Mouse (Mus musculus): Measurements from ENCODE around the gene Tbc1d21. TPM values are rescaled to one million over a fixed set of nuclear protein-coding genes. Genes with fewer than 3 reads are reported as not detected.

The Tbc1d21 gene
- total RNA-seq, 1 experiment from 2014 or later = not detected

Other genes with a start within 250 kb of the Tbc1d21 start
- 1.4 TPM in 1 of 2 replicates, not detected in the other for gene Islr, start 166.1 kb downstream of the Tbc1d21 start, total RNA-seq (2017)
- not detected in 2 replicates for gene Islr2, start 166.1 kb downstream of the Tbc1d21 start, total RNA-seq (2017)
- gene Pml, start 120.7 kb downstream of the Tbc1d21 start, total RNA-seq (2017) = 25.7 and 33.8 TPM in 2 replicates
- gene Stoml1, start 117.3 kb downstream of the Tbc1d21 start, total RNA-seq (2017) = 3.9 and 9.0 TPM in 2 replicates
- not detected in 2 replicates for gene Loxl1, start 57.3 kb downstream of the Tbc1d21 start, total RNA-seq (2017)
- not detected in 2 replicates for gene Insyn1, start 118.1 kb upstream of the Tbc1d21 start, total RNA-seq (2017)
- gene Cd276, start 185.0 kb upstream of the Tbc1d21 start, total RNA-seq (2017) = 0.09 TPM in 1 of 2 replicates, not detected in the other
- 57.7 and 59.4 TPM in 2 replicates for gene Nptn, start 211.8 kb upstream of the Tbc1d21 start, total RNA-seq (2017)